Mouse (Mus musculus): ENCODE measurements around the gene Dysf.

GRCm38 (mm10) chr6:84018906-84019550, 10.6 kb downstream of the Dysf start:
- TF ChIP-seq CHD2 (IDR thresholded peaks at IDR 0.05; ENCODE audit: low read length) (no peak), POLR2A (IDR thresholded peaks at IDR 0.05; ENCODE audit: control insufficient read depth in 1 of 2, insufficient read depth in 1 of 2, low read depth in 1 of 2, low read length in 2 of 2, poor library complexity in 1 of 2) (no peak), CTCF (IDR thresholded peaks at IDR 0.05 in 2 of 3, conservative IDR thresholded peaks at IDR 0.05 in 1 of 3; ENCODE audit: control insufficient read depth in 1 of 3, insufficient read depth in 1 of 3, low read depth in 2 of 3, low read length in 3 of 3, poor library complexity in 1 of 3, severe bottlenecking in 1 of 3) (no peak), GATA1 (IDR thresholded peaks at IDR 0.05; ENCODE audit: low read depth, low read length) (no peak), MYC (IDR thresholded peaks at IDR 0.05; ENCODE audit: low read depth, low read length) (no peak), ZNF384 (IDR thresholded peaks at IDR 0.05; ENCODE audit: low read depth, low read length) (no peak), JUND (IDR thresholded peaks at IDR 0.05; ENCODE audit: low read depth, low read length) (no peak), KAT2A (conservative IDR thresholded peaks at IDR 0.05; ENCODE audit: low read depth, low read length) (no peak), MXI1 (IDR thresholded peaks at IDR 0.05; ENCODE audit: low read depth, low read length) (no peak), ZMIZ1 (IDR thresholded peaks at IDR 0.05; ENCODE audit: low read depth, low read length) (no peak), USF1 (IDR thresholded peaks at IDR 0.05; ENCODE audit: low read depth, low read length) (no peak)
